Comparison of ENCODE assay signal across 10 mouse cellular contexts in the genomic region with DNA sequence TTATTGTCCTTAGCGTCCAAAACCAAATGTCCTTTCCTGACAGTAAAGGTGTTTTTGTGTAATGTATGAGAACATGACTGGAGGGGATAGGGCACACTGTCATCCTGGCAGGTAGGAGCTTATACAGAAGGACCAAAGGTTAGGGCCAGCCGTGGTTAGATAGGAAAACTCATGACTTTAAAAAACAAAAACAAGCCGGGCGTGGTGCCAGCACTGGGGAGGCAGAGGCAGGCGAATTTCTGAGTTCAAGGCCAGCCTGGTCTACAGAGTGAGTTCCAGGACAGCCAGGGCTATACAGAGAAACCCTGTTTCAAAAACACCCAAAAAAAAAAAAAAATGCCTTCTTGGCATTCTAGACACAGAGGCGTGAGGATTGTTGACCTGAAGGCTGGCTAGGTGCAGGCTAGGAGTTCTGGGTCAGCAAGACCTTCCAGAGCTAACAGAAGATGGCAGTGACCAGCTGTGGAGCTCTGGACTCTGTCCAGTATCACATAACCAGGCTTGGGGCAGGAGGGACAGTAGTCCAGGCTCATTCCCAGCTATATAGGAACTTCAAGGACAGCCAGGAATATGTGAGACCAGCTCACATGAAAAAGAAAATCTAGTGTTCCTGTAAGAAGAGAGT.
"Had no signal": no experiment of that assay in that cellular context is flagged by ENCODE, and none has a peak within 500 bp of the region (broad histone marks: within the 10 kb centered on the region; RNA-seq: fewer than 3 reads in every experiment).

No protein-coding gene starts in this region.

- H3K4me2 ChIP-seq: limb, embryonic 12.5 days; limb, embryonic 15.5 days; lung, embryonic 14.5 days; midbrain, embryonic 11.5 days had no signal

- H3K27ac ChIP-seq: limb, embryonic 12.5 days; limb, embryonic 15.5 days had no signal

- H3K36me3 ChIP-seq: limb, embryonic 12.5 days had no signal

- ATAC-seq: intestine, postnatal 0 days had no signal

- H3K9ac ChIP-seq: limb, embryonic 15.5 days; lung, embryonic 14.5 days had no signal

- H3K4me3 ChIP-seq: limb, embryonic 12.5 days; limb, embryonic 15.5 days had no signal

- DNase-seq: kidney, adult 2 months; kidney, postnatal 25 days; left cerebral cortex, postnatal 4 days; lung, embryonic 14.5 days; midbrain, embryonic 14.5 days; thymus, postnatal 25 days had no signal

- H3K27me3 ChIP-seq: limb, embryonic 12.5 days; limb, embryonic 15.5 days had no signal

- H3K9me3 ChIP-seq: limb, embryonic 12.5 days; limb, embryonic 15.5 days had no signal
